Mouse (Mus musculus) heart, adult 9 months (tissue): ENCODE results near the gene Med26.
A peak's percentile ranks its signal among the peaks of the same experiment; 100 is the strongest.

Experiments
- DNase-seq, 2 experiments: peaks; one replicate each; pipeline ENCODE4 v3.0.0; 2022; ENCODE audit warnings: low spot score in 2 of 2

Med26 gene

GRCm38 (mm10) chr8:72547802-72548643 lies at the start of gene Med26:
Gene Med26, minus strand, starts transcription at chr8:72548270.
- peak; percentile 99 to 100 for DNase-seq

DNA sequence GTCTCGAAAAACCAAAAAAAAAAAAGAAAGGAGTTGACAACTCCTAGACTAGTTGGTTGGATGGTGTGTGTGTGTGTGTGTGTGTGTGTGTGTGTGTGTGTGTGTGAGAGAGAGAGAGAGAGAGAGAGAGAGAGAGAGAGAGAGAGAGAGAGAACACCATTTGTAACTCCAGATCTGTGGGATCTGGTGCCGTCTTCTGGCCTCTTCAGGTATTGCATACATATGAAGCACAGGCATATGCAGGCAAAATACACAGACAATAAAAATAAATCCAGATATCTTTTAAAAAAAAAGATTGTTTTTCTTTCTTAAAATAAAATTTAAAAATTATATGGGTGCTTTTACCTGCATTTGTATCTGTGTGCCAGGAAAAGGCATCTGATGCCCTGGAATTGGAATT lies 42.1 kb upstream of the Med26 start:
- no peak for DNase-seq

- DNase-seq = peak; percentile 55 to 59
Measured at GRCm38 (mm10) chr8:72589286-72589685, 41.2 kb upstream of the Med26 start.

- no peak for DNase-seq
Measured at GRCm38 (mm10) chr8:72588865-72589264, 40.8 kb upstream of the Med26 start.

GRCm38 (mm10) chr8:72587806-72588205 lies 39.7 kb upstream of the Med26 start:
- peak; percentile 62 to 80 for DNase-seq

DNA sequence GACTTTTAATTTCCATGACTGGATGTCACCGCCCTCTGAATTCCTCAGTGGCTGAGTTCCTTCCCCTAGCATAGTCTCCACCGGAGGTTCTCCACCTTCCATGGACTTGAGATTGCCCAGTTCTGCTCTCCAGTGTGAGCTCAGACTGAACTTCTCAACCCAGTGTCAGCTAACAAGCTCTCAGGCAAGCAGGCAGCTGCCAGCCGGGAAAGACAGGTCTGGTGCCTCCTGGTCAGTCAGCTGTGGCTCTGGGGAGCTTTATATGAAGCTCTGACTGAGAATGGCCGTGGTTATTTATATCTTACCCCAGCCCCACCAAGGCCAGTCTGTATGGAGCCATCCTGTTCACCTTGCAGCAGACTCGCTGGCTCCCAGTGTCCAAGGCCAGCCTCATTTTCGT lies 36.3 kb upstream of the Med26 start:
- peak in 1 of 2 experiments; percentile 41 for DNase-seq

- peak; percentile 61 to 70 for DNase-seq
Measured at GRCm38 (mm10) chr8:72583056-72583771, 35.1 kb upstream of the Med26 start.

GRCm38 (mm10) chr8:72579374-72579773 lies 31.3 kb upstream of the Med26 start:
- DNase-seq = no peak

DNA sequence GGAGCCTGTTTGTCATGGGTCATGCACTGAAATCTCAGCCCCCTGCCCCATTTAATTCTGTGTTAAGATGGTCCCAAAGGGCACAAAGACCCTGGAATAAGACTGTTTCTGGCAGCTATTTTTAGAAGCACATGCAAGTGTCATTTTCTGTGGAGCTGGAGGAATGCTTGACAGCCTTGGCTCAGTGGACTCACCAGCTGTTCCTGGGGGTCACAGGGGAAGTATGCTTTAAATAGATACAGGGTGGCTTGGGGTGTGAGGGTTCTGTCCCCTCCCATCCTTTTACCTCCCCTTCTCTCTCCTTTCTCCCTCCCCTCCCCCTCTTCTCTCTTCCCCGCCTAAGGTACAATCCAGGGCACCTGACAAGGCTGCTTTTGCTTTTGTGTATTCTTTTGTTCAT lies 29.9 kb upstream of the Med26 start:
- no peak for DNase-seq

DNA sequence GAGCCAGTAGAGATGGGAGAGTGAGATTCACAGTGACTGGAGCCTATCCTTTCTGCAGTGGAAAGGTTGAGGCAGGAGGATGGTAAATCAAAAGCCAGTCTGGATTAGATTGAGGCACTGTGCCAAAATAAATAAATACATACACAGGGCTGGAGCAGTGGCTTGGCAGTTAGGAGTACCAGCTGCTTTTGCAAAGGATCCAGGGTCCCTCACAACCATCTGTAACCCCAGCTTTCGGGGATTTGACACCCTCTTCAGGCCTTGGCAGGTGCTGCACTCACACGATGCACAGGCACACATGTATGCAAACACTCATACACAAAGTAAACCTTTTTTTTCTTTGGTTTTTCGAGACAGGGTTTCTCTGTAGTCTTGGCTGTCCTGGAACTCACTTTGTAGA lies 29.2 kb upstream of the Med26 start:
- no peak for DNase-seq

DNA sequence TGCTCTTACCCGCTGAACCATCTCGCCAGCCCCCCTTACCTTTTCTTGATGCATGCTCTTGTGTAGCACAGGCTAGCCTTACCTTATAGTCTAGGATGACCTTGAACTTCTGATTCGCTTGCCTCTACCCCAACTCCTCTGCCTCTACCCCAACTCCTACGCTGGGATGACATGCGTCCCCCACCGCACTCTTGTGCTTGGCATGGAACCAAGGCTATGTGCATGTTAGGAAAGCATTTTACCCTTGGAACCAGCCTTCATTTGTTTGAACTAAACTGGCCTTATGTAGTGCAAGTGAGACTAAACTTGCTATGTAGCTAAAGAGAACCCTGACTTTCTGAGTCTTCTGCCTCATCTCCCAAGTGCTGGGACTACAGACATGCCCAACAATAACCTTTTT lies 27.8 kb upstream of the Med26 start:
- no peak for DNase-seq

DNA sequence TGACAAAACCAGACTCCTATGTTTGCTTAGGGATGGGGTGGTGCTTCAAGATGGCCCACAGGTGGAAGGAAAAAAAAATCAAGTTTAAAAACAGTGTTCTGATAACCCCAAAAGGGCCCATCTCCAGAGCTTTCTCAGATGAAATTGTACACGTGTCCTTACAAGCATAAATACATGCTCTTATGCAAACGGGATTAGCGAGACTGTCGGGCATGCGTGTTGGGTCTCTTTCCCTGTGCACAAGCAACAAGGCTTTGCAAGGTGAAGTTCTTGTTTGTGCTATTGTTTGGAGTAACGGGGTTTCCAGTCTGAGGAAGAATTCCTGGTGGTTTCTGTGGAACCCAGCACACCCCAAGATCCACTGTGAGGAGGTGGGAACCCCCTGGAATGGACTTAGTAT lies 25.4 kb upstream of the Med26 start:
- DNase-seq = no peak

DNA sequence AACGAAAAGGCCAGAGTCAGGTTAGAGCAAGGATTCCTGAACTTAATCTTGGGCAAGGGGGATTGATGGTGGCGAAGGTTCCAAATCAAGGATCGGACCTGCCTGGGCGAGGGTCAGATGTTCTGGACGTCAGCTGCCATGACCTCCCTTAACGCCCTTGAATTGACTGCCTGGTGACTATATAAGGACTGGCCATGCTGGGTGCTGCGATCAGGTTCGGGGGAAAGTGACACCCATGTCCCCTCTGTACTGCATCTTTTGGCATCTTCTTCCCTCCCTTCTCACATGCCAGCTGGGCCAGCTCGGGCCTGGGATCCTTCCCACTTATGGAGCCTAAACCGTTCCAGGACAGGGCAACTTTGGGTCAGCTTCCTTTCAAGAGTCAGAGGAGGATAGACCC lies 24.4 kb upstream of the Med26 start:
- DNase-seq = peak; percentile 60 to 61

DNA sequence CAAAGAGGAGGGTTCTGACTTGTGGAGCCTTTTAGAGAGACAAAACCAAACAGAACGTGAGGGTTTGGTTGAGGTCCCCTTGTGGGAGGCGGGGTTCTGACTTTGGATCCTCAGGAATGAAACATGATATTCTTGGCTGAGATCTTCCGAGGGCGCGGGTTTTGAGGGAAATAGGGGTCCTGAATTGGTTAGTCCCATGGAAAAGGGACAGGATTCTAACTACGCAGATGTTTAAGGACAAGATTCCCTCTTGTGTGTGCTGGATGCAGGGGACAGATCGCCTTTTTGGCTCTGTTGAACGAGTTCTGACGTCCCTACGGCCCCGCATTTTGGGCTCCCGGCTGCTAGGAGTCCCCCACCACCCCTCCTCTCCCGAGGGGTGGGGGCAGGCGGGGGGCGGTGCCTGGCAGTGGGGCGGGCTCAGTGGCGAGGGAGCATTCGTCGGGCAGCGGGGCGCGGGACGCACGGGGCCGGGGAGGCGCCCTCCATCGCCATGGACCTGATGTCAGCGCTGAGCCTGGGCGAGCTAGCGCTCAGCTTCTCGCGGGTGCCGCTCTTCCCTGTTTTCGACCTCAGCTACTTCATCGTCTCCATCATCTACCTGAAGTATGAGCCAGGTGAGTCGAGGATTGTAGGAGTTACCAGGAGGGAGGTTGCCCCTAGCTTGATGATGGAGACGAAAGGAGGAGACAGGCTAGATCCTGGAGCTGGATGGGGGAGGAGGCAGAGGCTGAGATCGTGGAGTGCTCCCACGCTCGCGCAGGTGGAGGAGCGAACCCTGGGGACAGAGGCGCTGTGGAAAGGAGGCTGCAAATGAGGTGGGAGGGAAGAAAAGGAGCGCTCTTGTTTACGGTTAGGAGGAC lies 23.8 kb upstream of the Med26 start, which contains the start of gene Tmem38a:
Gene Tmem38a, plus strand, starts transcription at position 445 of the 863 bp plus-strand sequence.
- peak; percentile 81 to 84 for DNase-seq

DNA sequence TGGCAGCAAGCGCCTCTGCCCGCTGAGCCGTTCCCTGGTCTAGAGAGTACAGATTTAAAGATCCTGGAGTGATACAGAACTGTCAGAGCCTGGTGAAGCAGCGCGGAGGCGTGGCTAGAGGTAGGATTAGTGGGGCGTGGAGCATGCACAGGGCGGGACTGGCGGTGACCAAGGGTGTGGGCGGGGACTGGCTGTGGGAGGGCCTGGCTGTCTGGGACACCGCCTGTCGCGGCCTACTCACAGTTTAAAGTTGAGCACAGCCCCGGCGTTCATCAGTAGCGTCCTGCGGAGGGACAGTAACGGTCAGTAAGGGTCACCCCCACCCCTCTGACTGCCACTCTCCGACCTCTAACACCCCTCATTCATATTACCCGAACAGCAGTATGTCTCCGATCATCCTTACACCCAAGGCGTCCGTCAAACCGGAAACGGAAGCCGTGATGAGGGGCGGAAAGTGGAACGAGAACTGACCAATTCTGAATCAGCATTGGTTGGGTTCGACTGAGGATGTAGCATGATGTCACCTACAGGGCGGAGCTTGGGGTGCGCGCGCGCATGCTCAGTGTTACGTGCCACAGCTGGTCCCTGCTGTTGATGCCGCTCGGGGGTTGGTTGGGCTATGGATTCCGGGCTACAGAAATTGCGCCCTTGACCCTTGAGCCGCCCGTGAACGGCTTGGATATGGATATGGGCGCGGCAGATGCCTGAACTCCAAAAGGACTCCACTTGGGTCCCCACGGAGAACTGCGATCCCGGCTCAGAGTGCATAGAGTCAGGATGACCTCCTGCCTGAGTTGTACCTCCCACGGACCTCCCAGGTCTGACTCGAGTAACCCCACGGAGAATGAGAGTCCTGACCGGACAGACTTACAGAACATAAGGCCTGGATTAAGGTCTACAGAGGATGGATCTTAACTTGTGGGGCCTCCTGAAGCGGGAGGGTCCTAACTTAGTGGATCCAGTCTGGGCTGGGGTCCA lies 22.9 kb upstream of the Med26 start, which contains the start of gene Smim7:
Gene Smim7, minus strand, starts transcription at position 456 of the 978 bp plus-strand sequence.
- peak; percentile 99 to 100 for DNase-seq

GRCm38 (mm10) chr8:72565970-72566369 lies 17.9 kb upstream of the Med26 start:
- no peak for DNase-seq

- DNase-seq = peak in 1 of 2 experiments; percentile 44
Measured at GRCm38 (mm10) chr8:72561111-72561689, 13.1 kb upstream of the Med26 start.

DNA sequence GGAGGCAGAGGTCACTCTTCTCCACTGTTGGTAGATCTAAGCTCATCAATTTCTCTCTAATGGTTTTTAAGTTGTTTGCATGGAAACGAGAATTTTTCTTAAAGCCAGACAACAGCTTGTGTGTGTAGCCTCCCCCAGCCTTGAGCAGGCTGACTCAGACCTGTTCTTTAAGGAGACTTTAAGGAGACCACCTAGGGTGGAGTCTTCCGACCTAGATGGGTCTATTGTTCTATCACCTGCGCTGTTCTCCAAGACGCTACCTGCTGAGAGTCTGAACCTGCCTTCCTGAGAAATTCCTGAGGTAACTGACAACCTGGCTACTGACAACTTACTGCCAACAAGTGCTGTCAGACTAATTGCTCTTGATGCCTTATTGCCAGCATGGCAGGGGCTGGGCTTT lies 7.7 kb upstream of the Med26 start:
- DNase-seq = no peak

GRCm38 (mm10) chr8:72549314-72549892 lies 1.3 kb upstream of the Med26 start:
- DNase-seq = peak; percentile 22 to 55
